Mouse (Mus musculus): ENCODE data around the gene St5. TPM values are rescaled to one million over a fixed set of nuclear protein-coding genes. Genes with fewer than 3 reads are reported as not detected.

St5 gene
- polyA plus RNA-seq, 1 experiment from 2014 or later: 53.5 TPM

- no peak for DNase-seq (ENCODE audit: low spot score)
- Histone ChIP-seq H3K27me3 (ENCODE audit: low read depth, poor library complexity, severe bottlenecking) (no peaks in the 10 kb centered on the region), H3K36me3 (no peaks in the 10 kb centered on the region), H3K4me1 (peaks cover 3% of the 10 kb centered on the region), H3K9me3 (replicated peaks) (no peaks in the 10 kb centered on the region), H3K27ac (no peak overlapping the region), H3K4me3 (no peak overlapping the region)
- 88% methylated on average over 3 of the region's 3 CpGs for WGBS
These were observed 13.3 kb downstream of the St5 start for GRCm38 (mm10) chr7:109690101-109690500.

GRCm38 (mm10) chr7:109686585-109687128 lies 16.7 kb downstream of the St5 start:
- 75% methylated on average over 9 of the region's 9 CpGs for WGBS
- no peaks in the 10 kb centered on the region for H3K36me3 ChIP-seq
- H3K27me3 ChIP-seq (ENCODE audit: low read depth, poor library complexity, severe bottlenecking): no peaks in the 10 kb centered on the region
- H3K9me3 ChIP-seq (replicated peaks): no peaks in the 10 kb centered on the region
- H3K4me3 ChIP-seq: no peak overlapping the region
- no peak for DNase-seq (ENCODE audit: low spot score)
- H3K4me1 ChIP-seq: peaks cover 3% of the 10 kb centered on the region
- H3K27ac ChIP-seq: no peak overlapping the region

GRCm38 (mm10) chr7:109680879-109681278 lies 22.5 kb downstream of the St5 start:
- WGBS: 98% methylated on average over 1 of the region's 1 CpGs
- DNase-seq (ENCODE audit: low spot score): no peak
- H3K4me1 ChIP-seq: peaks cover under 1% of the 10 kb centered on the region; the same call in 1 of the 2 replicates

GRCm38 (mm10) chr7:109680284-109680683 lies 23.1 kb downstream of the St5 start:
- Histone ChIP-seq H3K4me3 (no peak overlapping the region), H3K27me3 (ENCODE audit: low read depth, poor library complexity, severe bottlenecking) (no peaks in the 10 kb centered on the region), H3K36me3 (no peaks in the 10 kb centered on the region), H3K4me1 (no peaks in the 10 kb centered on the region), H3K9me3 (replicated peaks) (no peaks in the 10 kb centered on the region), H3K27ac (no peak overlapping the region)
- no peak for DNase-seq (ENCODE audit: low spot score)
- 91% methylated on average over 2 of the region's 2 CpGs for WGBS

More at GRCm38 (mm10) chr7:109680879-109681278, 22.5 kb downstream of the St5 start:
- H3K9me3 ChIP-seq (replicated peaks): no peaks in the 10 kb centered on the region
- no peak overlapping the region for H3K4me3 ChIP-seq
- no peaks in the 10 kb centered on the region for H3K36me3 ChIP-seq
- no peak overlapping the region for H3K27ac ChIP-seq
- H3K27me3 ChIP-seq (ENCODE audit: low read depth, poor library complexity, severe bottlenecking): no peaks in the 10 kb centered on the region

- DNase-seq (ENCODE audit: low spot score): no peak
- Histone ChIP-seq H3K4me3 (no peak overlapping the region), H3K36me3 (no peaks in the 10 kb centered on the region), H3K9me3 (replicated peaks) (no peaks in the 10 kb centered on the region), H3K27ac (no peak overlapping the region), H3K4me1 (peaks cover 27% of the 10 kb centered on the region), H3K27me3 (ENCODE audit: low read depth, poor library complexity, severe bottlenecking) (no peaks in the 10 kb centered on the region)
- WGBS: 73% methylated on average over 4 of the region's 4 CpGs
These were observed 28.3 kb downstream of the St5 start for GRCm38 (mm10) chr7:109674944-109675628.

GRCm38 (mm10) chr7:109671581-109672471 lies 31.6 kb downstream of the St5 start:
- Histone ChIP-seq H3K9me3 (replicated peaks) (no peaks in the 10 kb centered on the region), H3K4me3 (peak overlapping the region; percentile 73), H3K27me3 (ENCODE audit: low read depth, poor library complexity, severe bottlenecking) (no peaks in the 10 kb centered on the region), H3K4me1 (peaks cover 40% of the 10 kb centered on the region), H3K36me3 (peaks cover 4% of the 10 kb centered on the region; the same call in 1 of the 2 replicates), H3K27ac (peak overlapping the region; percentile 97)
- WGBS: under 1% methylated on average over 44 of the region's 44 CpGs
- peak; percentile 88 for DNase-seq (ENCODE audit: low spot score)

GRCm38 (mm10) chr7:109669426-109670170 lies 33.8 kb downstream of the St5 start:
- H3K27ac ChIP-seq: no peak overlapping the region; the same call in 1 of the 2 replicates
- H3K27me3 ChIP-seq (ENCODE audit: low read depth, poor library complexity, severe bottlenecking): no peaks in the 10 kb centered on the region
- H3K9me3 ChIP-seq (replicated peaks): no peaks in the 10 kb centered on the region
- H3K4me3 ChIP-seq: peak overlapping the region; percentile 73
- no peak for DNase-seq (ENCODE audit: low spot score)
- WGBS: 85% methylated on average over 5 of the region's 5 CpGs
- H3K36me3 ChIP-seq: peaks cover 4% of the 10 kb centered on the region; the same call in 1 of the 2 replicates
- peaks cover 40% of the 10 kb centered on the region for H3K4me1 ChIP-seq

GRCm38 (mm10) chr7:109666664-109667063 lies 36.7 kb downstream of the St5 start:
- Histone ChIP-seq H3K4me3 (no peak overlapping the region), H3K27me3 (ENCODE audit: low read depth, poor library complexity, severe bottlenecking) (no peaks in the 10 kb centered on the region), H3K27ac (no peak overlapping the region), H3K36me3 (peaks cover 4% of the 10 kb centered on the region; the same call in 1 of the 2 replicates), H3K4me1 (peaks cover 25% of the 10 kb centered on the region), H3K9me3 (replicated peaks) (no peaks in the 10 kb centered on the region)
- DNase-seq (ENCODE audit: low spot score): no peak
- 90% methylated on average over 5 of the region's 5 CpGs for WGBS

- WGBS: 93% methylated on average over 4 of the region's 4 CpGs
- no peak overlapping the region for H3K4me3 ChIP-seq
- no peaks in the 10 kb centered on the region for H3K9me3 ChIP-seq (replicated peaks)
- DNase-seq (ENCODE audit: low spot score): no peak
- H3K4me1 ChIP-seq: peaks cover 8% of the 10 kb centered on the region
- H3K36me3 ChIP-seq: no peaks in the 10 kb centered on the region
- H3K27me3 ChIP-seq (ENCODE audit: low read depth, poor library complexity, severe bottlenecking): no peaks in the 10 kb centered on the region
- no peak overlapping the region for H3K27ac ChIP-seq
These were observed 40.8 kb downstream of the St5 start for GRCm38 (mm10) chr7:109662626-109663025.

GRCm38 (mm10) chr7:109659278-109659677 lies 44.1 kb downstream of the St5 start:
- H3K27me3 ChIP-seq (ENCODE audit: low read depth, poor library complexity, severe bottlenecking): no peaks in the 10 kb centered on the region
- WGBS: 93% methylated on average over 2 of the region's 2 CpGs
- no peak for DNase-seq (ENCODE audit: low spot score)
- no peak overlapping the region for H3K27ac ChIP-seq
- no peaks in the 10 kb centered on the region for H3K9me3 ChIP-seq (replicated peaks)
- peaks cover 8% of the 10 kb centered on the region for H3K4me1 ChIP-seq
- peaks cover 7% of the 10 kb centered on the region for H3K36me3 ChIP-seq
- H3K4me3 ChIP-seq: no peak overlapping the region

- H3K27ac ChIP-seq: no peak overlapping the region
- H3K9me3 ChIP-seq (replicated peaks): no peaks in the 10 kb centered on the region
- 67% methylated on average over 6 of the region's 6 CpGs for WGBS
- peaks cover 7% of the 10 kb centered on the region for H3K36me3 ChIP-seq
- peaks cover 8% of the 10 kb centered on the region for H3K4me1 ChIP-seq
- no peak overlapping the region for H3K4me3 ChIP-seq
- no peak for DNase-seq (ENCODE audit: low spot score)
- H3K27me3 ChIP-seq (ENCODE audit: low read depth, poor library complexity, severe bottlenecking): no peaks in the 10 kb centered on the region
These were observed 45.5 kb downstream of the St5 start for GRCm38 (mm10) chr7:109657884-109658283.

- Histone ChIP-seq H3K27me3 (ENCODE audit: low read depth, poor library complexity, severe bottlenecking) (no peaks in the 10 kb centered on the region), H3K9me3 (replicated peaks) (no peaks in the 10 kb centered on the region), H3K36me3 (peaks cover 7% of the 10 kb centered on the region), H3K4me3 (no peak overlapping the region), H3K27ac (no peak overlapping the region), H3K4me1 (peaks cover 8% of the 10 kb centered on the region)
- 87% methylated on average over 5 of the region's 5 CpGs for WGBS
- DNase-seq (ENCODE audit: low spot score): no peak
These were observed 48.5 kb downstream of the St5 start for GRCm38 (mm10) chr7:109654871-109655270.

All from limb, embryonic 10.5 days (tissue).